Mouse (Mus musculus): ENCODE measurements around the gene H2-Eb2.

DNA sequence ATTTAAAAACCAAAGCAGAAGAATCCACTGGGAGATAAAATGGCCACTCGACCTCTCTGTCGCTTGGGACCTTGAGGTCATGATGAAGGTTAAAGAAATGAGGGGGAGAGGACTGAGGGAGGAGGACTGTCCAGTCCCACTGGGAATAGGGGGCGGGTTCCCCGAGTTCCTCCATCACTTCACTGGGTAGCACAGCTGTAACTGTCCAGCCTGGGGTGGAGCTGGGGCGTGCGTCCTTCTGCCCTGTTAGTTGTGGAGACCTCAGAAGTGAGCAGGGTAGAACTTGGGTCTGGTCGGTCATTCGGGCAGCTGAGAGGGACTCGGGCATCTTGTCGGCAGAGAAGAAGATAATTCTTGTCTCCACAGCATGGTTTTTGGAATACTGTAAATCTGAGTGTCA lies 16.2 kb upstream of the H2-Eb2 start:
- TF ChIP-seq CTCF (IDR thresholded peaks at IDR 0.05; ENCODE audit: low read depth, low read length) (no peak), POLR2A (IDR thresholded peaks at IDR 0.05; ENCODE audit: borderline replicate concordance, low read depth, low read length) (no peak)

All from bone marrow macrophage, adult 2 months (primary cell).